Mouse (Mus musculus) heart, embryonic 12.5 days (tissue): ENCODE measurements around the gene Gm20777. TPM values are rescaled to one million over a fixed set of nuclear protein-coding genes. Genes with fewer than 3 reads are reported as not detected.
"Not testable (repeated sequence)": the region's sequence is repeated elsewhere in the genome, so short reads cannot be mapped to it uniquely, and the experiment has no call there.

Experiments
- ATAC-seq: fragments of 200-750 bp; cut with Nextera tagmentation; 2 replicates; pipeline ENCODE4 v1.8.0; 2017; ENCODE audit warnings: moderate TSS enrichment, moderate library complexity; ENCODE audit not compliant: insufficient number of reproducible peaks, low FRiP score
- H3K27ac ChIP-seq: fragments of 300-500 bp; sonication (generic); 2 replicates; pipeline ENCODE4 v1.5.1; 2016; ENCODE audit warnings: mild to moderate bottlenecking, moderate library complexity; ENCODE audit not compliant: poor library complexity, severe bottlenecking
- H3K27me3 ChIP-seq: fragments of 300-500 bp; sonication (generic); replicated peaks from 2 replicates; pipeline ENCODE4 v1.6.1; 2016; ENCODE audit warnings: mild to moderate bottlenecking, moderate library complexity
- H3K36me3 ChIP-seq: fragments of 300-500 bp; sonication (generic); 2 replicates; pipeline ENCODE4 v1.6.1; 2016; ENCODE audit warnings: mild to moderate bottlenecking, moderate library complexity
- H3K4me1 ChIP-seq: fragments of 300-500 bp; sonication (generic); replicated peaks from 2 replicates; pipeline ENCODE4 v1.6.1; 2016; ENCODE audit warnings: mild to moderate bottlenecking
- H3K4me2 ChIP-seq: fragments of 300-500 bp; sonication (generic); 2 replicates; pipeline ENCODE4 v1.6.1; 2016; ENCODE audit warnings: mild to moderate bottlenecking, moderate library complexity
- H3K4me3 ChIP-seq: fragments of 300-500 bp; sonication (generic); 2 replicates; pipeline ENCODE4 v1.5.1; 2016; ENCODE audit warnings: mild to moderate bottlenecking
- H3K9ac ChIP-seq: fragments of 300-500 bp; sonication (generic); 2 replicates; pipeline ENCODE4 v1.6.1; 2016; ENCODE audit warnings: mild to moderate bottlenecking, moderate library complexity
- H3K9me3 ChIP-seq: fragments of 300-500 bp; sonication (generic); replicated peaks from 2 replicates; pipeline ENCODE4 v1.6.1; 2016; ENCODE audit warnings: mild to moderate bottlenecking, moderate library complexity
- WGBS: fragments of 180-500 bp; shearing (Covaris S2); methylation state at CpG from one replicate; pipeline ENCODE4 v1.1.7; 2016; 5-methylcytosine and 5-hydroxymethylcytosine counted together
- polyA plus RNA-seq: library from polyadenylated mRNA; unstranded; fragments of >200 nt; fragmentation: Nextera tagmentation; extraction: Ambion mirVana; gene quantifications from 2 replicates; pipeline ENCODE4 v1.2.1, GENCODE M21; 2016

Gene Gm20777
- polyA plus RNA-seq: not detected in 2 replicates

- ATAC-seq, H3K27me3 ChIP-seq, H3K4me1 ChIP-seq, H3K36me3 ChIP-seq, H3K9ac ChIP-seq, H3K27ac ChIP-seq, H3K4me2 ChIP-seq, H3K9me3 ChIP-seq, H3K4me3 ChIP-seq: not testable (repeated sequence)
These were observed at the start of gene Gm20777 for GRCm38 (mm10) chrY:10752350-10752749. Gene Gm20777, minus strand, starts transcription at chrY:10752450.

- not testable (repeated sequence) for H3K4me2 ChIP-seq, H3K9ac ChIP-seq, H3K4me1 ChIP-seq, H3K27me3 ChIP-seq, H3K36me3 ChIP-seq, ATAC-seq, H3K27ac ChIP-seq, H3K4me3 ChIP-seq
- WGBS: no CpG with 5 or more reads among the region's 5 CpGs
- H3K9me3 ChIP-seq: peaks cover 11% of the 10 kb centered on the region
These were observed 42.7 kb downstream of the Gm20777 start for GRCm38 (mm10) chrY:10709551-10709950.

- not testable (repeated sequence) for H3K4me3 ChIP-seq, ATAC-seq, H3K4me2 ChIP-seq, H3K27me3 ChIP-seq, H3K9ac ChIP-seq, H3K4me1 ChIP-seq, H3K36me3 ChIP-seq, H3K27ac ChIP-seq
- WGBS: 88% methylated on average over 30 of the region's 30 CpGs
- peaks cover 11% of the 10 kb centered on the region for H3K9me3 ChIP-seq
These were observed 43.5 kb downstream of the Gm20777 start for GRCm38 (mm10) chrY:10708761-10709160.

GRCm38 (mm10) chrY:10708226-10708625, 44.0 kb downstream of the Gm20777 start:
- not testable (repeated sequence) for H3K27me3 ChIP-seq, H3K27ac ChIP-seq, H3K4me1 ChIP-seq, ATAC-seq, H3K4me2 ChIP-seq, H3K9ac ChIP-seq, H3K36me3 ChIP-seq, H3K4me3 ChIP-seq
- peaks cover 11% of the 10 kb centered on the region for H3K9me3 ChIP-seq
- WGBS: 81% methylated on average over 11 of the region's 16 CpGs

GRCm38 (mm10) chrY:10706686-10707085, 45.6 kb downstream of the Gm20777 start:
- H3K27me3 ChIP-seq, H3K4me2 ChIP-seq, ATAC-seq, H3K4me3 ChIP-seq, H3K4me1 ChIP-seq, H3K9ac ChIP-seq, H3K36me3 ChIP-seq, H3K27ac ChIP-seq: not testable (repeated sequence)
- H3K9me3 ChIP-seq: peaks cover 11% of the 10 kb centered on the region
- WGBS: 84% methylated on average over 6 of the region's 7 CpGs

Other genes starting within 250 kb of the Gm20777 start
- not detected in 2 replicates for gene Gm20737, start 216.4 kb downstream of the Gm20777 start, polyA plus RNA-seq
- not detected in 2 replicates for gene Gm21775, start 199.0 kb downstream of the Gm20777 start, polyA plus RNA-seq
- not detected in 2 replicates for gene Gm21900, start 136.1 kb downstream of the Gm20777 start, polyA plus RNA-seq